Mouse (Mus musculus) spleen, adult 2 months (tissue): Measurements from ENCODE around the gene Ube2l6.

Experiments used
- CTCF ChIP-seq: fragments of 200-500 bp; IDR thresholded peaks from 2 replicates; pipeline ENCODE4 v1.5.1; 2011; ENCODE audit warnings: mild to moderate bottlenecking, inconsistent platforms; ENCODE audit not compliant: insufficient read depth, insufficient read length, insufficient replicate concordance; ENCODE audit errors: extremely low read depth
- POLR2A ChIP-seq: fragments of 200-500 bp; IDR thresholded peaks from 2 replicates; pipeline ENCODE4 v1.6.1; 2011; ENCODE audit warnings: low read depth, low read length, inconsistent platforms

GRCm38 (mm10) chr2:84806546-84806945 is 7.9 kb downstream of the Ube2l6 start:
- TF ChIP-seq POLR2A (no peak), CTCF (no peak)
